Mouse (Mus musculus): ENCODE results near the gene Gm17535. TPM values are rescaled to one million over a fixed set of nuclear protein-coding genes. Genes with fewer than 3 reads are reported as not detected.
"Not testable (repeated sequence)": the region's sequence is repeated elsewhere in the genome, so short reads cannot be mapped to it uniquely, and the experiment has no call there.

The Gm17535 gene
- not detected in 2 replicates for polyA plus RNA-seq (2015; fragmentation: Nextera tagmentation; extraction: Ambion mirVana)

DNA sequence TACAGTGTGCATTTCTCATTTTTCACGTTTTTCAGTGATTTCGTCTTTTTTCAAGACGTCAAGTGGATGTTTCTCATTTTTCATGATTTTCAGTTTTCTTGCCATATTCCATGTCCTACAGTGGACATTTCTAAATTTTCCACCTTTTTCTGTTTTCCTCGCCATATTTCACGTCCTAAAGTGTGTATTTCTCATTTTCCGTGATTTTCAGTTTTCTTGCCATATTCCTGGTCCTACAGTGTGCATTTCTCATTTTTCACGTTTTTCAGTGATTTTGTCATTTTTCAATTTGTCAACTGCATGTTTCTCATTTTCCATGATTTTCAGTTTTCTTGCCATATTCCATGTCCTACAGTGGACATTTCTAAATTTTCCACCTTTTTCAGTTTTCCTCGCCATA lies at the start of gene Gm17535:
Gm17535 (plus strand) TSS at position 301 of the 400 bp plus-strand sequence.
- H3K9me3 ChIP-seq (replicated peaks); ATAC-seq (ENCODE audit: low read depth); H3K36me3 ChIP-seq; H3K4me1 ChIP-seq (replicated peaks); H3K27ac ChIP-seq; H3K9ac ChIP-seq; DNase-seq; H3K4me3 ChIP-seq (replicated peaks); H3K4me2 ChIP-seq; H3K27me3 ChIP-seq: not testable (repeated sequence)
- WGBS (ENCODE audit: insufficient replicate concordance) = 43% methylated on average over 1 of the region's 8 CpGs

DNA sequence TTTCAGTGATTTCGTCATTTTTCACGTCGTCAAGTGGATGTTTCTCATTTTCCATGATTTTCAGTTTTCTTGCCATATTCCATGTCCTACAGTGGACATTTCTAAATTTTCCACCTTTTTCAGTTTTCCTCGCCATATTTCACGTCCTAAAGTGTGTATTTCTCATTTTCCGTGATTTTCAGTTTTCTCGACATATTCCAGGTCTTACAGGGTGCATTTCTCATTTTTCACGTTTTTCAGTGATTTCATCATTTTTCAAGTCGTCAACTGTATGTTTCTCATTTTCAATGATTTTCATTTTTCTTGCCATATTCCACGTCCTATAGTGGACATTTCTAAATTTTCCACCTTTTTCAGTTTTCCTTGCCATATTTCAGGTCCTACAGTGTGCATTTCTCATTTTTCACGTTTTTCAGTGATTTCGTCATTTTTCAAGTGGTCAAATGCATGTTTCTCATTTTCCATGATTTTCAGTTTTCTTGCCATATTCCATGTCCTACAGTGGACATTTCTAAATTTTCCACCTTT lies 33.9 kb upstream of the Gm17535 start, which contains the start of gene Gm10722:
Gm10722 (plus strand) TSS at position 478 of the 528 bp plus-strand sequence.
- not testable (repeated sequence) for H3K9ac ChIP-seq; H3K36me3 ChIP-seq; H3K9me3 ChIP-seq (replicated peaks); H3K4me3 ChIP-seq (replicated peaks); ATAC-seq (ENCODE audit: low read depth); H3K27ac ChIP-seq; H3K4me2 ChIP-seq; H3K4me1 ChIP-seq (replicated peaks); H3K27me3 ChIP-seq
- WGBS (ENCODE audit: insufficient replicate concordance) = 64% methylated on average over 12 of the region's 12 CpGs
- DNase-seq = peak; percentile 30

DNA sequence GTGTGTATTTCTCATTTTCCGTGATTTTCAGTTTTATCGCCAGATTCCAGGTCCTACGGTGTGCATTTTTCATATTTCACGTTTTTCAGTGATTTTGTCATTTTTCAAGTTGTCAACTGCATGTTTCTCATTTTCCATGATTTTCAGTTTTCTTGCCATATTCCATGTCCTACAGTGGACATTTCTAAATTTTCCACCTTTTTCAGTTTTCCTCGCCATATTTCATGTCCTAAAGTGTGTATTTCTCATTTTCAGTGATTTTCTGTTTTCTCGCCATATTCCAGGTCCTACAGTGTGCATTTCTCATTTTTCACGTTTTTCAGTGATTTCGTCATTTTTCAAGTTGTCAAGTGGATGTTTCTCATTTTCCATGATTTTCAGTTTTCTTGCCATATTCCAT lies 33.4 kb upstream of the Gm17535 start:
- not testable (repeated sequence) for ATAC-seq (ENCODE audit: low read depth); H3K9ac ChIP-seq
- 55% methylated on average over 8 of the region's 8 CpGs for WGBS (ENCODE audit: insufficient replicate concordance)

DNA sequence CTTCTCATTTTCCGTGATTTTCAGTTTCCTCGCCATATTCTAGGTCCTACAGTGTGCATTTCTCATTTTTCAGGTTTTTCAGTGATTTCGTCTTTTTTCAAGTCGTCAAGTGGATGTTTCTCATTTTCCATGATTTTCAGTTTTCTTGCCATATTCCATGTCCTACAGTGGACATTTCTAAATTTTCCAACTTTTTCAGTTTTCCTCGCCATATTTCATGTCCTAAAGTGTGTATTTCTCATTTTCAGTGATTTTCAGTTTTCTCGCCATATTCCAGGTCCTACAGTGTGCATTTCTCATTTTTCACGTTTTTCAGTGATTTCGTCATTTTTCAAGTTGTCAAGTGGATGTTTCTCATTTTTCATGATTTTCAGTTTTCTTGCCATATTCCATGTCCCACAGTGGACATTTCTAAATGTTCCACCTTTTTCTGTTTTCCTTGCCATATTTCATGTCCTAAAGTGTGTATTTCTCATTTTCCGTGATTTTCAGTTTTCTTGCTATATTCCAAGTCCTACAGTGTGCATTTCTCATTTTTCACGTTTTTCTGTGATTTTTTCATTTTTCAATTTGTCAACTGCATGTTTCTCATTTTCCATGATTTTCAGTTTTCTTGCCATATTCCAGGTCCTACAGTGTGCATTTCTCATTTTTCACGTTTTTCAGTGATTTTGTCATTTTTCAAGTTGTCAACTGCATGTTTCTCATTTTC lies 32.3 kb upstream of the Gm17535 start:
- not testable (repeated sequence) for H3K27me3 ChIP-seq; H3K4me1 ChIP-seq (replicated peaks); H3K9ac ChIP-seq; H3K4me2 ChIP-seq; H3K27ac ChIP-seq; H3K9me3 ChIP-seq (replicated peaks); H3K36me3 ChIP-seq; H3K4me3 ChIP-seq (replicated peaks)
- DNase-seq (peak; percentile 98), ATAC-seq (ENCODE audit: low read depth) (peak; percentile 75)
- WGBS (ENCODE audit: insufficient replicate concordance) = 55% methylated on average over 9 of the region's 11 CpGs

More for the DNA sequence above, 33.4 kb upstream of the Gm17535 start:
- H3K4me2 ChIP-seq; H3K9me3 ChIP-seq (replicated peaks); H3K4me1 ChIP-seq (replicated peaks); H3K4me3 ChIP-seq (replicated peaks); H3K36me3 ChIP-seq; H3K27me3 ChIP-seq; H3K27ac ChIP-seq: not testable (repeated sequence)
- peak; percentile 47 for DNase-seq

DNA sequence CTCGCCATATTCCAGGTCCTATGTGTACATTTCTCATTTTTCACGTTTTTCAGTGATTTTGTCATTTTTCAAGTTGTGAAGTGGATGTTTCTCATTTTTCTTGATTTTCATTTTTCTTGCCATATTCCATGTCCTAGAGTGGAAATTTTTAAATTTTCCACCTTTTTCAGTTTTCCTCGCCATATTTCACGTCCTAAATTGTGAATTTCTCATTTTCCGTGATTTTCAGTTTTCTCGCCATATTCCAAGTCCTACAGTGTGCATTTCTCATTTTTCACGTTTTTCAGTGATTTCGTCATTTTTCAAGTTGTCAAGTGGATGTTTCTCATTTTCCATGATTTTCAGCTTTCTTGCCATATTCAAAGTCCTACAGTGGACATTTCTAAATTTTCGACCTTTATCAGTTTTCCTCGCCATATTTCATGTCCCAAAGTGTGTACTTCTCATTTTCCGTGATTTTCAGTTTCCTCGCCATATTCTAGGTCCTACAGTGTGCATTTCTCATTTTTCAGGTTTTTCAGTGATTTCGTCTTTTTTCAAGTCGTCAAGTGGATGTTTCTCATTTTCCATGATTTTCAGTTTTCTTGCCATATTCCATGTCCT lies 31.5 kb upstream of the Gm17535 start, which contains the start of gene Gm11168:
Gm11168 (plus strand) TSS at position 553 of the 603 bp plus-strand sequence.
- WGBS (ENCODE audit: insufficient replicate concordance) = 61% methylated on average over 6 of the region's 14 CpGs
- not testable (repeated sequence) for H3K27ac ChIP-seq

DNA sequence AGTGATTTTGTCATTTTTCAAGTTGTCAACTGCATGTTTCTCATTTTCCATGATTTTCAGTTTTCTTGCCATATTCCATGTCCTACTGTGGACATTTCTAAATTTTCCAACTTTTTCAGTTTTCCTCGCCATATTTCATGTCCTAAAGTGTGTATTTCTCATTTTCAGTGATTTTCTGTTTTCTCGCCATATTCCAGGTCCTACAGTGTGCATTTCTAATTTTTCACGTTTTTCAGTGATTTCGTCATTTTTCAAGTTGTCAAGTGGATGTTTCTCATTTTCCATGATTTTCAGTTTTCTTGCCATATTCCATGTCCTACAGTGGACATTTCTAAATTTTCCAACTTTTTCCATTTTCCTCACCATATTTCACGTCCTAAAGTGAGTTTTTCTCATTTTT lies 28.2 kb upstream of the Gm17535 start:
- H3K27me3 ChIP-seq; H3K4me3 ChIP-seq (replicated peaks); H3K9me3 ChIP-seq (replicated peaks); ATAC-seq (ENCODE audit: low read depth); DNase-seq; H3K4me2 ChIP-seq; H3K4me1 ChIP-seq (replicated peaks); H3K9ac ChIP-seq; H3K36me3 ChIP-seq; H3K27ac ChIP-seq: not testable (repeated sequence)
- WGBS (ENCODE audit: insufficient replicate concordance) = 70% methylated on average over 1 of the region's 5 CpGs

More for the DNA sequence above, 31.5 kb upstream of the Gm17535 start, which contains the start of gene Gm11168:
- not testable (repeated sequence) for H3K36me3 ChIP-seq; H3K4me2 ChIP-seq; H3K9ac ChIP-seq; H3K4me1 ChIP-seq (replicated peaks); H3K27me3 ChIP-seq; H3K9me3 ChIP-seq (replicated peaks); DNase-seq; H3K4me3 ChIP-seq (replicated peaks); ATAC-seq (ENCODE audit: low read depth)

DNA sequence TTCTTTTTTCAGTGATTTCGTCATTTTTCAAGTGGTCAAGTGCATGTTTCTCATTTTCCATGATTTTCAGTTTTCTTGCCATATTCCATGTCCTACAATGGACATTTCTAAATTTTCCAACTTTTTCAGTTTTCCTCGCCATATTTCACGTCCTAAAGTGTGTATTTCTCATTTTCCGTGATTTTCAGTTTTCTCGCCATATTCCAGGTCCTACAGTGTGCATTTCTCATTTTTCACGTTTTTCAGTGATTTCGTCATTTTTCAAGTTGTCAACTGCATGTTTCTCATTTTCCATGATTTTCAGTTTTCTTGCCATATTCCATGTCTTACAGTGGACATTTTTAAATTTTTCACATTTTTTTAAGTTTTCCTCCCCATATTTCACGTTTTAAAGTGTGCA lies 27.8 kb upstream of the Gm17535 start:
- not testable (repeated sequence) for H3K27ac ChIP-seq; H3K4me3 ChIP-seq (replicated peaks); H3K9ac ChIP-seq; H3K27me3 ChIP-seq; H3K4me2 ChIP-seq; H3K36me3 ChIP-seq; H3K4me1 ChIP-seq (replicated peaks); H3K9me3 ChIP-seq (replicated peaks)
- peak; percentile 57; the same call in 1 of the 2 replicates for ATAC-seq (ENCODE audit: low read depth)
- whole genome bisulfite sequencing (ENCODE audit: insufficient replicate concordance) = 62% methylated on average over 8 of the region's 8 CpGs
- DNase-seq = peak; percentile 96

DNA sequence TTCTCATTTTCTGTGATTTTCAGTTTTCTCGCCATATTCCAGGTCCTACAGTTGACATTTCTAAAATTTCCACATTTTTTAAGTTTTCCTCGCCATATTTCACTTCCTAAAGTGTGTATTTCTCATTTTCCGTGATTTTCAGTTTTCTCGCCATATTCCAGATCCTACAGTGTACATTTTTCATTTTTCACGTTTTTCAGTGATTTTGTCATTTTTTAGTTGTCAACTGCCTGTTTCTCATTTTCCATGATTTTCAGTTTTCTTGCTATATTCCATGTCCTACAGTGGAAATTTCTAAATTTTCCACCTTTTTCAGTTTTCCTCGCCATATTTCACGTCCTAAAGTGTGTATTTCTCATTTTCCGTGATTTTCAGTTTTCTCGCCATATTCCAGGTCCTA lies 27.1 kb upstream of the Gm17535 start:
- H3K9me3 ChIP-seq (replicated peaks); H3K4me1 ChIP-seq (replicated peaks); H3K36me3 ChIP-seq; H3K4me3 ChIP-seq (replicated peaks); H3K4me2 ChIP-seq; DNase-seq; H3K27ac ChIP-seq; H3K9ac ChIP-seq; H3K27me3 ChIP-seq: not testable (repeated sequence)
- WGBS (ENCODE audit: insufficient replicate concordance) = 62% methylated on average over 8 of the region's 9 CpGs
- peak; percentile 25 for ATAC-seq (ENCODE audit: low read depth)

DNA sequence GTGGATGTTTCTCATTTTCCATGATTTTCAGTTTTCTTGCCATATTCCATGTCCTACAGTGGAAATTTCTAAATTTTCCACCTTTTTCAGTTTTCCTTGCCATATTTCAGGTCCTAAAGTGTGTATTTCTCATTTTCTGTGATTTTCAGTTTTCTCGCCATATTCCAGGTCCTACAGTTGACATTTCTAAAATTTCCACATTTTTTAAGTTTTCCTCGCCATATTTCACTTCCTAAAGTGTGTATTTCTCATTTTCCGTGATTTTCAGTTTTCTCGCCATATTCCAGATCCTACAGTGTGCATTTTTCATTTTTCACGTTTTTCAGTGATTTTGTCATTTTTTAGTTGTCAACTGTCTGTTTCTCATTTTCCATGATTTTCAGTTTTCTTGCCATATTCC lies 25.1 kb upstream of the Gm17535 start:
- no CpG with 5 or more reads among the region's 5 CpGs for WGBS (ENCODE audit: insufficient replicate concordance)

DNA sequence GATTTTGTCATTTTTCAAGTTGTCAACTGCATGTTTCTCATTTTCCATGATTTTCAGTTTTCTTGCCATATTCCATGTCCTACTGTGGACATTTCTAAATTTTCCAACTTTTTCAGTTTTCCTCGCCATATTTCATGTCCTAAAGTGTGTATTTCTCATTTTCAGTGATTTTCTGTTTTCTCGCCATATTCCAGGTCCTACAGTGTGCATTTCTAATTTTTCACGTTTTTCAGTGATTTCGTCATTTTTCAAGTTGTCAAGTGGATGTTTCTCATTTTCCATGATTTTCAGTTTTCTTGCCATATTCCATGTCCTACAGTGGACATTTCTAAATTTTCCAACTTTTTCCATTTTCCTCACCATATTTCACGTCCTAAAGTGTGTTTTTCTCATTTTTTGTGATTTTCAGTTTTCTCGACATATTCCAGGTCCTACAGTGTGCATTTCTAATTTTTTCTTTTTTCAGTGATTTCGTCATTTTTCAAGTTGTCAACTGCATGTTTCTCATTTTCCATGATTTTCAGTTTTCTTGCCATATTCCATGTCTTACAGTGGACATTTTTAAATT lies 22.3 kb upstream of the Gm17535 start:
- not testable (repeated sequence) for H3K4me3 ChIP-seq (replicated peaks); H3K27me3 ChIP-seq; H3K36me3 ChIP-seq; H3K27ac ChIP-seq; DNase-seq; ATAC-seq (ENCODE audit: low read depth); H3K9me3 ChIP-seq (replicated peaks); H3K4me1 ChIP-seq (replicated peaks); H3K9ac ChIP-seq; H3K4me2 ChIP-seq
- WGBS (ENCODE audit: insufficient replicate concordance) = 78% methylated on average over 3 of the region's 7 CpGs

More for the DNA sequence above, 25.1 kb upstream of the Gm17535 start:
- 0 out of 2 replicates have a peak, but pooled peaks have one; percentile 35 for ATAC-seq (ENCODE audit: low read depth)
- not testable (repeated sequence) for H3K9me3 ChIP-seq (replicated peaks); DNase-seq; H3K4me3 ChIP-seq (replicated peaks); H3K4me1 ChIP-seq (replicated peaks); H3K36me3 ChIP-seq; H3K4me2 ChIP-seq; H3K27me3 ChIP-seq; H3K9ac ChIP-seq; H3K27ac ChIP-seq

DNA sequence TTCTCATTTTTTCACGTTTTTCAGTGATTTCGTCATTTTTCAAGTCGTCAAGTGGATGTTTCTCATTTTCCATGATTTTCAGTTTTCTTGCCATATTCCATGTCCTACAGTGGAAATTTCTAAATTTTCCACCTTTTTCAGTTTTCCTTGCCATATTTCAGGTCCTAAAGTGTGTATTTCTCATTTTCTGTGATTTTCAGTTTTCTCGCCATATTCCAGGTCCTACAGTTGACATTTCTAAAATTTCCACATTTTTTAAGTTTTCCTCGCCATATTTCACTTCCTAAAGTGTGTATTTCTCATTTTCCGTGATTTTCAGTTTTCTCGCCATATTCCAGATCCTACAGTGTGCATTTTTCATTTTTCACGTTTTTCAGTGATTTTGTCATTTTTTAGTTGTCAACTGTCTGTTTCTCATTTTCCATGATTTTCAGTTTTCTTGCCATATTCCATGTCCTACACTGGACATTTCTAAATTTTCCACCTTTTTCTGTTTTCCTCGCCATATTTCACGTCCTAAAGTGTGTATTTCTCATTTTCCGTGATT lies 21.6 kb upstream of the Gm17535 start, which contains the start of gene Gm10721:
Gm10721 (plus strand) TSS at position 408 of the 547 bp plus-strand sequence.
- not testable (repeated sequence) for H3K27ac ChIP-seq; H3K9me3 ChIP-seq (replicated peaks); H3K4me2 ChIP-seq; H3K4me3 ChIP-seq (replicated peaks); H3K4me1 ChIP-seq (replicated peaks); DNase-seq; H3K36me3 ChIP-seq; H3K9ac ChIP-seq; H3K27me3 ChIP-seq
- peak; percentile 57; the same call in 1 of the 2 replicates for ATAC-seq (ENCODE audit: low read depth)
- WGBS (ENCODE audit: insufficient replicate concordance) = no CpG with 5 or more reads among the region's 11 CpGs
